18 mouse cellular contexts compared by ENCODE assay signal in the genomic region with DNA sequence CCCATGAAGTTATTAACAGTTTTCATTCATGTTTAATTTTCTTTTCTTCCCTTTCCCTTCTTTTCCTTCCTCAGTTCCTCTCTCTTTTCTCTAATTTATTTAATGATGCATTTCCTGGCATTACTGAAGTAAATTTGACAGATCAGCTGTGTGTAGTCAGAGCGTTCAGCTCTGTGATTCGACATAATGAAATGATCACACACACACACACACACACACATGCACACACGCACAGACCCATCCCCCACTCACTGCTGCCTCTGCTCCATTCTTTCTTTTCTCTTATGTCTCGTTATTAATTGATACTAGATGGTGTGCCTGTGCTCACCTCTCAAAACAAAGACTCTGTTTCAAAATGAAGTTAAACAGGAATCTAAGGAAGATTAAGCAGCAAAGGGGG.
DNase-seq lines count a peak whose midpoint lies in the region; ATAC-seq and TF ChIP-seq lines count a peak whose summit lies in the region.
"Had no signal": no experiment of that assay in that cellular context is flagged by ENCODE, and none has a peak within 500 bp of the region (broad histone marks: within the 10 kb centered on the region; RNA-seq: fewer than 3 reads in every experiment).

No protein-coding gene starts in this region.

- no peak overlapping the region for H3K4me2 ChIP-seq in forebrain, embryonic 13.5 days
- no peak overlapping the region for H3K4me2 ChIP-seq in forebrain, embryonic 11.5 days (ENCODE audit: low read depth, low read length, severe bottlenecking)
- H3K4me2 ChIP-seq in hindbrain, postnatal 0 days (ENCODE audit: low read depth, low read length), result no peak overlapping the region
- no peak overlapping the region for H3K4me2 ChIP-seq in hindbrain, embryonic 11.5 days (replicated peaks; ENCODE audit: low read depth, low read length)
- no peak overlapping the region for H3K4me2 ChIP-seq in liver, embryonic 11.5 days
- H3K4me2 ChIP-seq: heart, embryonic 11.5 days; heart, embryonic 15.5 days; hindbrain, embryonic 15.5 days had no signal

- no peak for TF ChIP-seq CTCF in hindbrain, postnatal 0 days (IDR thresholded peaks at IDR 0.05; ENCODE audit: low read depth)

- no peaks in the 10 kb centered on the region for H3K4me1 ChIP-seq in forebrain, embryonic 13.5 days
- no peaks in the 10 kb centered on the region for H3K4me1 ChIP-seq in forebrain, embryonic 11.5 days (replicated peaks; ENCODE audit: control insufficient read depth, insufficient read depth, low read length)
- H3K4me1 ChIP-seq in hindbrain, postnatal 0 days (ENCODE audit: insufficient read depth, low read length), result no peaks in the 10 kb centered on the region
- H3K4me1 ChIP-seq in hindbrain, embryonic 11.5 days (replicated peaks; ENCODE audit: control insufficient read depth, insufficient read depth, low read length), result no peaks in the 10 kb centered on the region
- H3K4me1 ChIP-seq in liver, embryonic 11.5 days (replicated peaks; ENCODE audit: control insufficient read depth, insufficient read depth, low read length), result no peaks in the 10 kb centered on the region
- H3K4me1 ChIP-seq: heart, embryonic 15.5 days; hindbrain, embryonic 15.5 days had no signal

- no peaks in the 10 kb centered on the region for H3K36me3 ChIP-seq in forebrain, embryonic 13.5 days (ENCODE audit: poor library complexity, severe bottlenecking)
- H3K36me3 ChIP-seq in forebrain, embryonic 11.5 days (ENCODE audit: control insufficient read depth, insufficient read depth, low read length), result no peaks in the 10 kb centered on the region
- no peaks in the 10 kb centered on the region for H3K36me3 ChIP-seq in hindbrain, postnatal 0 days (ENCODE audit: insufficient read depth, low read length)
- no peaks in the 10 kb centered on the region for H3K36me3 ChIP-seq in hindbrain, embryonic 11.5 days (ENCODE audit: control insufficient read depth, insufficient read depth, low read length)
- H3K36me3 ChIP-seq in liver, embryonic 11.5 days (ENCODE audit: control insufficient read depth, insufficient read depth, low read length), result no peaks in the 10 kb centered on the region
- H3K36me3 ChIP-seq: heart, embryonic 15.5 days; hindbrain, embryonic 15.5 days had no signal

- H3K27ac ChIP-seq in forebrain, embryonic 13.5 days, result no peak overlapping the region
- no peak overlapping the region for H3K27ac ChIP-seq in forebrain, embryonic 11.5 days (ENCODE audit: low read depth, low read length)
- no peak overlapping the region for H3K27ac ChIP-seq in hindbrain, postnatal 0 days
- H3K27ac ChIP-seq in hindbrain, embryonic 11.5 days (ENCODE audit: low read depth, low read length), result no peak overlapping the region
- H3K27ac ChIP-seq in liver, embryonic 11.5 days (ENCODE audit: low read depth, low read length), result no peak overlapping the region
- H3K27ac ChIP-seq: heart, adult 2 months; heart, embryonic 15.5 days; hindbrain, embryonic 15.5 days had no signal

- no peaks in the 10 kb centered on the region for H3K27me3 ChIP-seq in forebrain, embryonic 13.5 days
- H3K27me3 ChIP-seq in forebrain, embryonic 11.5 days (ENCODE audit: control insufficient read depth, insufficient read depth, low read length), result no peaks in the 10 kb centered on the region
- H3K27me3 ChIP-seq in hindbrain, postnatal 0 days (ENCODE audit: insufficient read depth, low read length), result no peaks in the 10 kb centered on the region
- H3K27me3 ChIP-seq in hindbrain, embryonic 11.5 days (ENCODE audit: control insufficient read depth, insufficient read depth, low read length), result no peaks in the 10 kb centered on the region
- H3K27me3 ChIP-seq in liver, embryonic 11.5 days (replicated peaks; ENCODE audit: control insufficient read depth, insufficient read depth, low read length), result no peaks in the 10 kb centered on the region
- H3K27me3 ChIP-seq: heart, embryonic 15.5 days; hindbrain, embryonic 15.5 days had no signal

- H3K9me3 ChIP-seq in forebrain, embryonic 13.5 days (replicated peaks), result no peaks in the 10 kb centered on the region
- no peaks in the 10 kb centered on the region for H3K9me3 ChIP-seq in forebrain, embryonic 11.5 days (ENCODE audit: control insufficient read depth, low read length)
- H3K9me3 ChIP-seq in hindbrain, postnatal 0 days (ENCODE audit: low read length), result no peaks in the 10 kb centered on the region
- H3K9me3 ChIP-seq in hindbrain, embryonic 11.5 days (ENCODE audit: control insufficient read depth, low read length), result no peaks in the 10 kb centered on the region
- no peaks in the 10 kb centered on the region for H3K9me3 ChIP-seq in liver, embryonic 11.5 days (ENCODE audit: control insufficient read depth, low read length)
- H3K9me3 ChIP-seq: heart, embryonic 15.5 days; hindbrain, embryonic 15.5 days had no signal

- 40% methylated on average over 4 of the region's 4 CpGs for WGBS in forebrain, embryonic 13.5 days
- WGBS in forebrain, embryonic 11.5 days, result 49% methylated on average over 4 of the region's 4 CpGs
- 44% methylated on average over 4 of the region's 4 CpGs for WGBS in hindbrain, postnatal 0 days
- WGBS in hindbrain, embryonic 11.5 days, result 73% methylated on average over 4 of the region's 4 CpGs
- WGBS in liver, embryonic 11.5 days, result 70% methylated on average over 4 of the region's 4 CpGs

- H3K4me3 ChIP-seq in forebrain, embryonic 13.5 days, result no peak overlapping the region
- no peak overlapping the region for H3K4me3 ChIP-seq in forebrain, embryonic 11.5 days (ENCODE audit: low read depth, low read length)
- H3K4me3 ChIP-seq in hindbrain, postnatal 0 days (ENCODE audit: low read length), result no peak overlapping the region
- no peak overlapping the region for H3K4me3 ChIP-seq in hindbrain, embryonic 11.5 days (ENCODE audit: low read depth, low read length)
- no peak overlapping the region for H3K4me3 ChIP-seq in liver, embryonic 11.5 days (ENCODE audit: low read depth, low read length)
- H3K4me3 ChIP-seq: heart, adult 2 months; heart, embryonic 15.5 days; hindbrain, embryonic 15.5 days had no signal

- DNase-seq in forebrain, embryonic 11.5 days (ENCODE audit: low spot score), result no peak
- peak; percentile 27 for DNase-seq in hindbrain, postnatal 0 days (ENCODE audit: low spot score)
- no peak for DNase-seq in hindbrain, embryonic 11.5 days (ENCODE audit: low spot score)
- DNase-seq in right cerebral cortex, postnatal 4 days, result peak; percentile 18
- DNase-seq in right cerebral cortex, adult 2 months (ENCODE audit: low spot score in 2 of 2), result no peak
- DNase-seq in retina, postnatal 1 day, result peak; percentile 35
- DNase-seq in liver, embryonic 11.5 days (ENCODE audit: low spot score), result no peak
- DNase-seq: adrenal gland, postnatal 10 days; cerebellum, adult 8-10 months; embryo, embryonic 11 days; gastrocnemius, postnatal 14 days; heart, adult 2 months; heart, postnatal 14 days; kidney, adult 11 months had no signal

- no peak overlapping the region for H3K9ac ChIP-seq in forebrain, embryonic 13.5 days
- H3K9ac ChIP-seq in forebrain, embryonic 11.5 days (ENCODE audit: low read length), result no peak overlapping the region
- H3K9ac ChIP-seq in hindbrain, postnatal 0 days (replicated peaks; ENCODE audit: low read length), result no peak overlapping the region
- H3K9ac ChIP-seq in hindbrain, embryonic 11.5 days (ENCODE audit: low read depth, low read length), result no peak overlapping the region
- no peak overlapping the region for H3K9ac ChIP-seq in liver, embryonic 11.5 days (ENCODE audit: low read depth, low read length)
- H3K9ac ChIP-seq: heart, embryonic 15.5 days; hindbrain, embryonic 15.5 days had no signal

- ATAC-seq in forebrain, embryonic 13.5 days, result peak; percentile 75; the same call in 1 of the 2 replicates
- no peak for ATAC-seq in forebrain, embryonic 11.5 days (replicated peaks; ENCODE audit: low FRiP score)
- no peak for ATAC-seq in hindbrain, postnatal 0 days
- no peak for ATAC-seq in hindbrain, embryonic 11.5 days (ENCODE audit: low FRiP score)
- no peak for ATAC-seq in liver, embryonic 11.5 days (replicated peaks; ENCODE audit: low FRiP score)

Comparison
In these comparisons a context has a peak if more than half of its experiments do, and no peak if none do; other contexts are left out.
1. DNase-seq: peak in hindbrain, postnatal 0 days (single experiment), right cerebral cortex, postnatal 4 days (single experiment) and retina, postnatal 1 day (single experiment); none in forebrain, embryonic 11.5 days (single experiment), hindbrain, embryonic 11.5 days (single experiment), right cerebral cortex, adult 2 months (0 of 2) and liver, embryonic 11.5 days (single experiment).